Mouse (Mus musculus): ENCODE results near the gene Wdr18.

DNA sequence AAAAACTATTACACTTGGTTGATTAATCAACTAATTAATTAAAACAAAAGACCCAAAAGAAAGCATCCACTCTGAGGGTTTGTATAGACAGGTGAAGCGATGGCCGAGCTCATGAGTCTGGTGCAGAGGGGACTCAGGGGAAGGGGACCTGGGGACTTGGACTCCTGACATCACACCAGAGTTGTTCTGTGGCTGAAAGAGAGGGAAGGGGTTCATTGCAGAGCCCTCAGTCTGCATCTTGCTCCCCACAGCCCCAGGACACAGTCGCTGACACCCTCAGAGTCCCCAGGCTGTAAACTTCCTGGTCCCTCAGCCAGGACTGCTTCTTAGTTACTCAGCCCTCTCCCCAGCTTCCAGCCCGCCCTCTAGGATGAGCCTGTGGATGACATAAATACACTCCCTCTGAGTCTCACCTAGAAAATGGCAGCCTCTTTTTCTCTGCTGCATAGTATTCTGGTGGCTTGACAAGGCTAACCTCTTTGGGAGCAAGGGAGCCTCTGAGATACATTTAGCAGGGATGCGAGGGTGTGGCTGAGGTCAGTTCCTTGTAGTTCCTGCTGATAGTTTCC is 42.3 kb upstream of the Wdr18 start:
- no peak for TF ChIP-seq CTCF (IDR thresholded peaks at IDR 0.05; ENCODE audit: low read depth, low read length)
- no peak for TF ChIP-seq POLR2A (IDR thresholded peaks at IDR 0.05; ENCODE audit: extremely low read depth, insufficient read depth, low read length)
